Mouse (Mus musculus) megakaryocyte, embryonic 14.5 days (primary cell): ENCODE measurements at regions not wholly inside any gene's neighbourhood (a gene's known extent, or its start where the extent isn't known, plus 50 kb on each side); places are given as distances from the start of the nearest gene placed in this dataset.

ENCODE experiments used
- H3K27me3 ChIP-seq: replicated peaks from 2 replicates; pipeline ENCODE3; 2012; ENCODE audit warnings: inconsistent platforms
- H3K36me3 ChIP-seq: replicated peaks from 2 replicates; pipeline ENCODE3; 2012; ENCODE audit warnings: low read length, inconsistent platforms, mixed read lengths
- H3K4me1 ChIP-seq: 2 replicates; pipeline ENCODE4 v1.6.1; 2012; ENCODE audit warnings: inconsistent platforms
- H3K4me3 ChIP-seq: replicated peaks from 2 replicates; pipeline ENCODE3; 2012; ENCODE audit warnings: moderate library complexity, mild to moderate bottlenecking, inconsistent platforms
- H3K9me3 ChIP-seq: 2 replicates; pipeline ENCODE4 v1.6.1; 2012; ENCODE audit warnings: inconsistent platforms
- FLI1 ChIP-seq: IDR thresholded peaks from 2 replicates; pipeline ENCODE4 v1.6.1; 2012; ENCODE audit warnings: low read length, inconsistent platforms, mixed read lengths
- GATA1 ChIP-seq: IDR thresholded peaks from 3 replicates; pipeline ENCODE4 v1.6.1; 2012; ENCODE audit warnings: mixed read lengths, low read length, inconsistent platforms, borderline replicate concordance

- Histone ChIP-seq H3K9me3 (0 out of 2 replicates have a peak, but pooled peaks cover 3% of the 10 kb centered on the region), H3K4me3 (no peak overlapping the region), H3K4me1 (peaks cover 5% of the 10 kb centered on the region; the same call in 1 of the 2 replicates), H3K36me3 (no peaks in the 10 kb centered on the region), H3K27me3 (peaks cover 2% of the 10 kb centered on the region)
- no peak for TF ChIP-seq FLI1
- no peak for TF ChIP-seq GATA1
Observed at GRCm38 (mm10) chr8:35250641-35251040, 514.9 kb upstream of the Gm19410 start.

GRCm38 (mm10) chr8:35253946-35254345 lies 511.6 kb upstream of the Gm19410 start:
- 0 out of 2 replicates have a peak, but pooled peaks cover 3% of the 10 kb centered on the region for H3K9me3 ChIP-seq
- H3K27me3 ChIP-seq, result peaks cover 2% of the 10 kb centered on the region
- H3K4me3 ChIP-seq, result no peak overlapping the region
- H3K4me1 ChIP-seq, result peaks cover 5% of the 10 kb centered on the region; the same call in 1 of the 2 replicates
- H3K36me3 ChIP-seq, result no peaks in the 10 kb centered on the region
- TF ChIP-seq FLI1 (no peak), GATA1 (no peak)

GRCm38 (mm10) chr8:35255327-35255726 lies 510.3 kb upstream of the Gm19410 start:
- H3K4me3 ChIP-seq, result no peak overlapping the region
- peaks cover 4% of the 10 kb centered on the region; the same call in 1 of the 2 replicates for H3K4me1 ChIP-seq
- 0 out of 2 replicates have a peak, but pooled peaks cover 3% of the 10 kb centered on the region for H3K9me3 ChIP-seq
- peaks cover 4% of the 10 kb centered on the region for H3K27me3 ChIP-seq
- H3K36me3 ChIP-seq, result no peaks in the 10 kb centered on the region
- no peak for TF ChIP-seq FLI1
- no peak for TF ChIP-seq GATA1

- Histone ChIP-seq H3K36me3 (no peaks in the 10 kb centered on the region), H3K4me3 (no peak overlapping the region), H3K9me3 (peaks cover 7% of the 10 kb centered on the region), H3K4me1 (no peaks in the 10 kb centered on the region), H3K27me3 (peaks cover 4% of the 10 kb centered on the region)
- TF ChIP-seq FLI1, result no peak
- TF ChIP-seq GATA1, result no peak
Observed at GRCm38 (mm10) chr8:35256958-35257357, 508.6 kb upstream of the Gm19410 start.

GRCm38 (mm10) chr8:35268221-35268620 lies 497.4 kb upstream of the Gm19410 start:
- no peak for TF ChIP-seq GATA1
- no peak for TF ChIP-seq FLI1
- H3K36me3 ChIP-seq, result no peaks in the 10 kb centered on the region
- no peaks in the 10 kb centered on the region for H3K4me1 ChIP-seq
- H3K27me3 ChIP-seq, result peaks cover 1% of the 10 kb centered on the region
- 0 out of 2 replicates have a peak, but pooled peaks cover 3% of the 10 kb centered on the region for H3K9me3 ChIP-seq
- no peak overlapping the region for H3K4me3 ChIP-seq

- no peaks in the 10 kb centered on the region for H3K9me3 ChIP-seq
- H3K4me1 ChIP-seq, result no peaks in the 10 kb centered on the region
- H3K36me3 ChIP-seq, result no peaks in the 10 kb centered on the region
- H3K27me3 ChIP-seq, result peaks cover 2% of the 10 kb centered on the region
- no peak overlapping the region for H3K4me3 ChIP-seq
- TF ChIP-seq GATA1 (no peak), FLI1 (no peak)
Observed at GRCm38 (mm10) chr8:35268986-35269385, 496.6 kb upstream of the Gm19410 start.

- no peaks in the 10 kb centered on the region for H3K36me3 ChIP-seq
- no peaks in the 10 kb centered on the region for H3K9me3 ChIP-seq
- peaks cover 2% of the 10 kb centered on the region for H3K27me3 ChIP-seq
- no peak overlapping the region for H3K4me3 ChIP-seq
- TF ChIP-seq FLI1 (no peak), GATA1 (no peak)
- no peaks in the 10 kb centered on the region for H3K4me1 ChIP-seq
Observed at GRCm38 (mm10) chr8:35275972-35276371, 489.6 kb upstream of the Gm19410 start.

- TF ChIP-seq FLI1, result no peak
- TF ChIP-seq GATA1, result no peak
- Histone ChIP-seq H3K4me3 (no peak overlapping the region), H3K4me1 (no peaks in the 10 kb centered on the region), H3K36me3 (no peaks in the 10 kb centered on the region), H3K9me3 (no peaks in the 10 kb centered on the region), H3K27me3 (peaks cover 2% of the 10 kb centered on the region)
Observed at GRCm38 (mm10) chr8:35276460-35276859, 489.1 kb upstream of the Gm19410 start.

GRCm38 (mm10) chr8:35278946-35279345 lies 486.6 kb upstream of the Gm19410 start:
- no peak overlapping the region for H3K4me3 ChIP-seq
- TF ChIP-seq GATA1, result no peak
- no peaks in the 10 kb centered on the region; the same call in 1 of the 2 replicates for H3K9me3 ChIP-seq
- no peaks in the 10 kb centered on the region for H3K36me3 ChIP-seq
- H3K27me3 ChIP-seq, result no peaks in the 10 kb centered on the region
- H3K4me1 ChIP-seq, result no peaks in the 10 kb centered on the region

- H3K4me3 ChIP-seq, result no peak overlapping the region
Observed at GRCm38 (mm10) chr8:35280741-35281140, 484.8 kb upstream of the Gm19410 start.

GRCm38 (mm10) chr8:35283366-35283765 lies 482.2 kb upstream of the Gm19410 start:
- H3K36me3 ChIP-seq, result no peaks in the 10 kb centered on the region
- no peaks in the 10 kb centered on the region for H3K27me3 ChIP-seq
- no peak for TF ChIP-seq FLI1
- no peak for TF ChIP-seq GATA1
- peaks cover 13% of the 10 kb centered on the region for H3K9me3 ChIP-seq
- no peak overlapping the region for H3K4me3 ChIP-seq
- H3K4me1 ChIP-seq, result no peaks in the 10 kb centered on the region

More at GRCm38 (mm10) chr8:35280741-35281140, 484.8 kb upstream of the Gm19410 start:
- Histone ChIP-seq H3K4me1 (no peaks in the 10 kb centered on the region), H3K9me3 (no peaks in the 10 kb centered on the region; the same call in 1 of the 2 replicates), H3K27me3 (no peaks in the 10 kb centered on the region), H3K36me3 (no peaks in the 10 kb centered on the region)
- no peak for TF ChIP-seq GATA1
- no peak for TF ChIP-seq FLI1
